Mouse (Mus musculus): ENCODE measurements around the gene Sympk. TPM values are rescaled to one million over a fixed set of nuclear protein-coding genes. Genes with fewer than 3 reads are reported as not detected.

The Sympk gene
- polyA plus RNA-seq, 1 experiment from 2014 or later = 26.1 TPM

- WGBS = 2% methylated on average over 17 of the region's 17 CpGs
- Histone ChIP-seq H3K27me3 (replicated peaks; ENCODE audit: control insufficient read depth, insufficient read depth, low read length) (no peaks in the 10 kb centered on the region), H3K4me3 (ENCODE audit: low read depth, low read length) (peak overlapping the region; percentile 37), H3K4me1 (replicated peaks; ENCODE audit: control insufficient read depth, insufficient read depth, low read length) (peaks cover 37% of the 10 kb centered on the region), H3K9me3 (ENCODE audit: control insufficient read depth, low read length) (no peaks in the 10 kb centered on the region), H3K36me3 (ENCODE audit: control insufficient read depth, insufficient read depth, low read length) (peaks cover 27% of the 10 kb centered on the region), H3K9ac (ENCODE audit: low read length) (peak overlapping the region; percentile 54), H3K27ac (ENCODE audit: low read depth) (peak overlapping the region; percentile 65), H3K4me2 (ENCODE audit: low read length) (peak overlapping the region; percentile 68)
- ATAC-seq (replicated peaks; ENCODE audit: low FRiP score, low TSS enrichment, low read depth) = peak; percentile 16
- DNase-seq (ENCODE audit: low spot score) = peak; percentile 88
Measured at GRCm38 (mm10) chr7:19002848-19003498, 21.2 kb upstream of the Sympk start.

DNA sequence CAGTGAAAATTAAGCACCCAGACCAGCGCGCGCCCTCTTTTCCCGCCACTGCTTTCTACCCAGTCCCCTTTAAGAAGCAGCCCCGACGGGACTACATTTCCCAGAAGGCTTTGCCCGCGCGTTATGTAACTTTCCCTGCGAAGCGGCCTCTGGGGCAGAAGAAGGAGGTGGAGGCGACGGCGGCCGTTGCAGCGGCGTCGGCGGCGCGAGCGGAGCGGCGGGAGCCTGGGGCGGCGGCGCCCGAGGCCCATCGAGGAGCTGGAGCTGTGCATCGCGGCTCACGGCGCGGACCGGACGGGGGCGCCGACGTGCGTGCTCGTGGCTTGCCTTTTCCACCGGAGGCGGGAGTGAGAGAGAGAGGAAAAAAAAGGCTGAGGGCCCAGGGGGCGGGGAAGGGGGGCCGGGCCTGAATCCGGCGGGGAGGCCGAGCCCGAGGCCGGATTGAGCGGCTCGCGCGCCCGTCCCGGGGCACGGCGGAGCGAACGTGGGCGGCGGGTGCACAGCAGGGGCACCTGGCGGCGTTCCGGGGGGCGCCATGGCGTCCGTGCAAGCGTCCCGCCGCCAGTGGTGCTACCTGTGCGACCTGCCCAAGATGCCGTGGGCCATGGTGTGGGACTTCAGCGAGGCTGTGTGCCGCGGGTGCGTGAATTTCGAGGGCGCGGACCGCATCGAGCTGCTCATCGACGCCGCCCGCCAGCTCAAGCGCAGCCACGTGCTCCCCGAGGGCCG, 20.1 kb upstream of the Sympk start, which contains the start of gene Irf2bp1:
Gene Irf2bp1, plus strand, starts transcription at position 143 of the 729 bp plus-strand sequence.
- DNase-seq (ENCODE audit: low spot score) = peak; percentile 97
- peak within 1 kb of the TSS; percentile 97 for H3K4me2 ChIP-seq (ENCODE audit: low read length)
- peak within 1 kb of the TSS; percentile 92 for H3K4me3 ChIP-seq (ENCODE audit: low read depth, low read length)
- peak within 1 kb of the TSS; percentile 95 for H3K27ac ChIP-seq (ENCODE audit: low read depth)
- H3K9me3 ChIP-seq (ENCODE audit: control insufficient read depth, low read length) = no peaks in the 10 kb centered on the region
- H3K9ac ChIP-seq (ENCODE audit: low read length) = peak within 1 kb of the TSS; percentile 80
- WGBS = under 1% methylated on average over 76 of the region's 90 CpGs
- H3K4me1 ChIP-seq (replicated peaks; ENCODE audit: control insufficient read depth, insufficient read depth, low read length) = peaks cover 41% of the 10 kb centered on the region
- H3K36me3 ChIP-seq (ENCODE audit: control insufficient read depth, insufficient read depth, low read length) = peaks cover 27% of the 10 kb centered on the region
- ATAC-seq (replicated peaks; ENCODE audit: low FRiP score, low TSS enrichment, low read depth) = peak; percentile 22; the same call in 1 of the 2 replicates
- H3K27me3 ChIP-seq (replicated peaks; ENCODE audit: control insufficient read depth, insufficient read depth, low read length) = no peaks in the 10 kb centered on the region

DNA sequence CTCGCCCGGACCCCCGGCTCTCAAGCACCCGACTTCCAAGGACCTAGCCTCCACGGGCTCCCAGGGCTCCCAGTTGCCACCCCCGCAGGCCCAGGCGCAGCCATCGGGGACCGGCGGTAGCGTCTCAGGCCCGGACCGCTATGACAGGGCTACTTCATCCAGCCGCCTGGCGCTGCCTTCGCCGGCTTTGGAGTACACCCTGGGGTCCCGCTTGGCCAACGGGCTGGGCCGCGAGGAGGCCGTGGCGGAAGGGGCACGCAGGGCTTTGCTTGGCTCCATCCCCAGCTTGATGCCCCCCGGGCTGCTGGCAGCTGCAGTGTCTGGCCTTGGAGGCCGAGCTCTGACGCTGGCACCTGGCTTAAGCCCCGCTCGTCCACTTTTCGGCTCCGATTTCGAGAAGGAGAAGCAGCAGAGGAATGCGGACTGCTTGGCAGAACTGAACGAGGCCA, 19.5 kb upstream of the Sympk start:
- Histone ChIP-seq H3K27me3 (replicated peaks; ENCODE audit: control insufficient read depth, insufficient read depth, low read length) (no peaks in the 10 kb centered on the region), H3K27ac (ENCODE audit: low read depth) (peak overlapping the region; percentile 95), H3K4me1 (replicated peaks; ENCODE audit: control insufficient read depth, insufficient read depth, low read length) (peaks cover 41% of the 10 kb centered on the region), H3K9ac (ENCODE audit: low read length) (peak overlapping the region; percentile 80), H3K4me2 (ENCODE audit: low read length) (peak overlapping the region; percentile 97), H3K4me3 (ENCODE audit: low read depth, low read length) (peak overlapping the region; percentile 92), H3K9me3 (ENCODE audit: control insufficient read depth, low read length) (no peaks in the 10 kb centered on the region), H3K36me3 (ENCODE audit: control insufficient read depth, insufficient read depth, low read length) (peaks cover 27% of the 10 kb centered on the region)
- peak; percentile 69 for DNase-seq (ENCODE audit: low spot score)
- no peak for ATAC-seq (replicated peaks; ENCODE audit: low FRiP score, low TSS enrichment, low read depth)
- WGBS = 4% methylated on average over 34 of the region's 34 CpGs

GRCm38 (mm10) chr7:19005417-19006121, 18.6 kb upstream of the Sympk start:
- DNase-seq (ENCODE audit: low spot score) = no peak
- H3K27ac ChIP-seq (ENCODE audit: low read depth) = no peak overlapping the region
- H3K4me2 ChIP-seq (ENCODE audit: low read length) = peak overlapping the region; percentile 97
- 79% methylated on average over 34 of the region's 34 CpGs for WGBS
- H3K27me3 ChIP-seq (replicated peaks; ENCODE audit: control insufficient read depth, insufficient read depth, low read length) = no peaks in the 10 kb centered on the region
- H3K4me3 ChIP-seq (ENCODE audit: low read depth, low read length) = peak overlapping the region; percentile 92
- peaks cover 27% of the 10 kb centered on the region for H3K36me3 ChIP-seq (ENCODE audit: control insufficient read depth, insufficient read depth, low read length)
- peaks cover 41% of the 10 kb centered on the region for H3K4me1 ChIP-seq (replicated peaks; ENCODE audit: control insufficient read depth, insufficient read depth, low read length)
- H3K9me3 ChIP-seq (ENCODE audit: control insufficient read depth, low read length) = no peaks in the 10 kb centered on the region
- peak overlapping the region; percentile 80; the same call in 1 of the 2 replicates for H3K9ac ChIP-seq (ENCODE audit: low read length)
- ATAC-seq (replicated peaks; ENCODE audit: low FRiP score, low TSS enrichment, low read depth) = no peak

DNA sequence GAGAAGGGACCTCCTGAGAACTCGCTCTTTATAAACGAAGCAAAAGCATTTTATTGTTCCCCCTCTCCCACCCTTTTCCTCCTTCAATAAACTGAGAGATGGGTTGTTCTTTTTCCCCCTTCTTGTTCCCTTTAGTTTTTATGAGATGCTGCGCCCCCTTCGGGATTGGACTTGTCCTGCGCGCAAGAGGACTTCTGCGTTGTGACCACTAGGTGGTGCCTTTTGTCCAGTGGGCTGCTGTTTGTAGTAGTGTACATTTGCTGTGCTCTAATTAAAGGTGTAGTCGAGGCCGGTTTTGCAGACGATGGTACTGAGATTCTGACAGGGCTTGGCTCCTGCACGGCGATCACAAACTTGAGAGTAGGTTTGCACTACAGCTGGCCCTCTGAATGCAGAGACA, 17.7 kb upstream of the Sympk start:
- no peak; the same call in 1 of the 2 replicates for ATAC-seq (replicated peaks; ENCODE audit: low FRiP score, low TSS enrichment, low read depth)
- peak overlapping the region; percentile 43; the same call in 1 of the 2 replicates for H3K27ac ChIP-seq (ENCODE audit: low read depth)

DNA sequence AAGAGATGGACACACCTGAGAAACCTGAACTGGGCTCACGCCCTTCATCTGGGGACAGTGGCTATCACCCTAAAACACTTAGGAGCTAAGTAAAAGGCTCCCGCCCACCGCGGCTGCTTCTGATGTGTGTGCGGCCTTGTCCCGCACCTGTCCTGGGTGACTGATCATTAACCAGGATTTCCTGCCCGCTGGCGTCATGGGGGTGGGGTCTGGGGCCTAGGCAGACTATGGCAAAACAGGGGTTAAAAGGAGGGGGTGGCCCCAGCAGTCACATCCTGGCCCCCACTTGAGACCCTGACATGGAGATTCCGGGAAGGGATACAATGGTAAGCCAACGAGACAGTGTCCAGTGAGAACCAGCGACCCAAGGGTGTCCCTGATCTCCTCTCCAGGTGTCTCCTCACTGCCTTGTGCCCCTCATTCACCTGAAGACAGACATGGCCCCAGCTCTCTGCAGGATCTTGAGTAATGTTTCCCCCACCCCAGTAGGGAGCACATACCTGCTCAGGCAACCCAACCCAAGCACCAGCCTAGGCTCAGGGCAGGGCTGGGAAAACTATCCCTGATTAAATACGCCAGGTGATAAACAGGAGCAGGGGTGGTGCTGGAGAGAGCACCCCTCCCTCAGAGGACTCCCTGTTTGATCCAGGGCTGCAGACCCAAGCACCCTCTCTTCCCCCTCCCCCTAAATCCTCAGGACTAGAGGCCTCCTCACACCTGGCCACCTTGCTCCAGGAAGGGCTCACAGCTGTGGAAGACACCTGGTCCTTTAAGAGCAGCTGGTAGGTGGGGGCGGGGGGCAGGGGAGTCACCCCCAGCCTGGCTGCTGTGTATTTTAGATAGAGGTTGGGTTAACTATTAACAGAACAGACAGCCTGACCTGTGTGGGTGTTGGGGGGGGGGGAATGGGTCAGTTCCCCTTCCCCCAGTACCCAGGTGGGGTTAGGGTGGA, 16.9 kb upstream of the Sympk start:
- no peaks in the 10 kb centered on the region for H3K9me3 ChIP-seq (ENCODE audit: control insufficient read depth, low read length)
- peaks cover 27% of the 10 kb centered on the region for H3K36me3 ChIP-seq (ENCODE audit: control insufficient read depth, insufficient read depth, low read length)
- H3K4me1 ChIP-seq (replicated peaks; ENCODE audit: control insufficient read depth, insufficient read depth, low read length) = peaks cover 35% of the 10 kb centered on the region
- peak; percentile 66 for ATAC-seq (replicated peaks; ENCODE audit: low FRiP score, low TSS enrichment, low read depth)
- peak overlapping the region; percentile 8; the same call in 1 of the 2 replicates for H3K4me3 ChIP-seq (ENCODE audit: low read depth, low read length)
- 0 out of 2 replicates have a peak overlapping the region, but pooled peaks have one; percentile 13 for H3K9ac ChIP-seq (ENCODE audit: low read length)
- peak; percentile 79 for DNase-seq (ENCODE audit: low spot score)
- peak overlapping the region; percentile 35 for H3K4me2 ChIP-seq (ENCODE audit: low read length)
- H3K27me3 ChIP-seq (replicated peaks; ENCODE audit: control insufficient read depth, insufficient read depth, low read length) = no peaks in the 10 kb centered on the region
- peak overlapping the region; percentile 57 for H3K27ac ChIP-seq (ENCODE audit: low read depth)
- WGBS = 58% methylated on average over 13 of the region's 13 CpGs

More for the DNA sequence above, 17.7 kb upstream of the Sympk start:
- Histone ChIP-seq H3K4me1 (replicated peaks; ENCODE audit: control insufficient read depth, insufficient read depth, low read length) (peaks cover 34% of the 10 kb centered on the region), H3K9ac (ENCODE audit: low read length) (no peak overlapping the region), H3K4me2 (ENCODE audit: low read length) (peak overlapping the region; percentile 97), H3K27me3 (replicated peaks; ENCODE audit: control insufficient read depth, insufficient read depth, low read length) (no peaks in the 10 kb centered on the region), H3K9me3 (ENCODE audit: control insufficient read depth, low read length) (no peaks in the 10 kb centered on the region), H3K4me3 (ENCODE audit: low read depth, low read length) (0 out of 2 replicates have a peak overlapping the region, but pooled peaks have one; percentile 3), H3K36me3 (ENCODE audit: control insufficient read depth, insufficient read depth, low read length) (peaks cover 27% of the 10 kb centered on the region)
- peak; percentile 91 for DNase-seq (ENCODE audit: low spot score)
- WGBS = 4% methylated on average over 12 of the region's 12 CpGs

- H3K27me3 ChIP-seq (replicated peaks; ENCODE audit: control insufficient read depth, insufficient read depth, low read length) = no peaks in the 10 kb centered on the region
- WGBS = 75% methylated on average over 7 of the region's 7 CpGs
- peaks cover 22% of the 10 kb centered on the region for H3K4me1 ChIP-seq (replicated peaks; ENCODE audit: control insufficient read depth, insufficient read depth, low read length)
- no peaks in the 10 kb centered on the region for H3K9me3 ChIP-seq (ENCODE audit: control insufficient read depth, low read length)
- peaks cover 18% of the 10 kb centered on the region for H3K36me3 ChIP-seq (ENCODE audit: control insufficient read depth, insufficient read depth, low read length)
- DNase-seq (ENCODE audit: low spot score) (no peak), ATAC-seq (replicated peaks; ENCODE audit: low FRiP score, low TSS enrichment, low read depth) (no peak)
- H3K4me3 ChIP-seq (ENCODE audit: low read depth, low read length) = no peak overlapping the region
- H3K9ac ChIP-seq (ENCODE audit: low read length) = no peak overlapping the region
- no peak overlapping the region for H3K27ac ChIP-seq (ENCODE audit: low read depth)
- no peak overlapping the region for H3K4me2 ChIP-seq (ENCODE audit: low read length)
Measured at GRCm38 (mm10) chr7:19010581-19010980, 13.6 kb upstream of the Sympk start.
